Mouse (Mus musculus) CD8-positive naive resting alpha-beta T cell, adult 2 months (primary cell): ENCODE results near the gene Tex44.

Experiments used
- DNase-seq, 2 experiments: peaks; one replicate each; pipeline ENCODE4 v3.0.0; 2022; ENCODE audit warnings: low read depth in 2 of 2, low spot score in 2 of 2

The Tex44 gene

DNA sequence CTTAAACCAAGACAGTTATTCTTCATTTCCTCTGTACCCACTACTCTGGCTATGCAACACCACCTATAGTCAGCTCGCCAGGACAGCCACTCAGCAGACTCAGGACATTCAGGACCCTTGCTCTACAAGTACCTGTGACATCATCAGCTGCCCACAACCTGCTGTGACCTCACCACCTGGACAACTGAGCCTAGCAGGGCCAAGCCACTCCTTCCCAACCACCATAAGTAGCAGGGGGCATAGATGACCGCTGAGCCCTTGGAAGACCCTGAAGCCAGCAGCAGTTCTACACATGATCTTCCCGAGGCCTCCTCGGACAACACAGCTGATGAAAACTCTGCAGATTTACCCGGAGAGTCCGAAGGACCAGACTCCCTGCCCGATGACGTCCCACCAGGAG is at the start of gene Tex44, which contains the start of gene Nmur1:
TSS of gene Tex44 (plus strand) at position 202 of the 400 bp plus-strand sequence.
TSS of gene Nmur1 (minus strand) at position 101 of the 400 bp plus-strand sequence.
- no peak for DNase-seq

- DNase-seq, result no peak
These were observed 49.8 kb upstream of the Tex44 start for GRCm38 (mm10) chr1:86376354-86376753.

DNA sequence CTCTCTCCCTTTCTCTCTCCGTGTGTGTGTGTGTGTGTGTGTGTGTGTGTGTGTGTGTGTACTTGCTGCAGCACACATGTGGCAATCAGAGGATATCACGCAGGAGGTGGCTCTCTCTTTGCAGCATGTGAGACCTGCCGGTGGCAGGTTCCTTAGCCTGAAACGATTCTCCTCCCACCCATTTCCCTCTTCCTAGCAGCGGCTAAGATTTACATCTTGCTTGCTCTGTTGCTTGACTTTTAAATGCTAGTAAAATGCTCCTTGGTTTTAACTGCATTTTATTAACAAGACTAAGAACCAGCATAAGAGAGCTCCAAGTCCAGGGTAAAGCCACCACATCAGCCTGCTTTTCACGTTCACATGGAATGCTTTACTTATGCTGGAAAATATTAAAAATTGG is 47.5 kb upstream of the Tex44 start:
- DNase-seq, result no peak

- no peak for DNase-seq
These were observed 47.0 kb upstream of the Tex44 start for GRCm38 (mm10) chr1:86379161-86379569.

- peak; percentile 16 to 25 for DNase-seq
These were observed 45.1 kb upstream of the Tex44 start for GRCm38 (mm10) chr1:86381027-86381426.

GRCm38 (mm10) chr1:86389230-86389629 is 36.9 kb upstream of the Tex44 start:
- peak; percentile 73 to 74 for DNase-seq

- DNase-seq, result no peak
These were observed 34.7 kb upstream of the Tex44 start for GRCm38 (mm10) chr1:86391425-86391824.

- no peak for DNase-seq
These were observed 32.9 kb upstream of the Tex44 start for GRCm38 (mm10) chr1:86393219-86393618.

GRCm38 (mm10) chr1:86394246-86394645 is 31.9 kb upstream of the Tex44 start:
- DNase-seq, result no peak

- no peak for DNase-seq
These were observed 30.2 kb upstream of the Tex44 start for GRCm38 (mm10) chr1:86395897-86396296.

DNA sequence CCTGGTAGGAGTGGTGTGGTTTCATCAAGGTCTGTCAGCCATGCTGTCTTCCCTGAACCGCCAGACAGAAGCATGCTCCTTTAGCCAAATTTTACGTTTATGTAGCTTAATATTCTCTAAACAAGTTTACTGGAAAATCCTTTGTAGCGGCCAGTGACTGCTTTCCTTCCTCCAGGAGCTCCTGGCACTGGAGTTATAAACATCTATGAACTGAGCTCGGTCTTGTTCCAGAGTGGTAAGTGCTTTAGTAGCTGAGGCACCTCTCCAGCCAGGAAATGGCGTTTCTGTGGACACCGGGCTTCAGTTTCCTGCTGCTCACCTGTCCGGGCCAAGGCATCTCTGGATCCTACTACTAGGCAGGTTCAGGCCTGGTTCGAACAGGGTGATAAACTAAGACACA is 28.5 kb upstream of the Tex44 start:
- no peak for DNase-seq

DNA sequence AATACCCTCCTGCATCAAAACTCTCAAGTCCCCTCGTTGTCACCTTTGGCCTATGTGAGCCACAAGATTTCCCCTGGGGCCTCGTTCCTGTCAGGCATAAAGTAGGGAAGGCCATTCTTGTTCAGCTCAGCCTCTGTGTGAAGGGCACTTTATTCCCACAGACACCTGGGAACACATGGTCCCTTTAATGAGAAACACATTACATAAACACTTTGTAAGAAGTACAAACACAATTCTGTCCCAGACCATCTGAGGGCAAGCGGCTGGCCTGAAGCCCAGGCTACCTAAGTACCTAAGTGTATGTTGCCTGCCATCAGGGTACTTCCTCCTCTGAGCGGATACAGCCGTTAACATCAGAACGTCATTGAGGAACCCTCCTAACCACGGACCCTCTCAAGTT is 27.9 kb upstream of the Tex44 start:
- DNase-seq, result no peak

GRCm38 (mm10) chr1:86399322-86399721 is 26.8 kb upstream of the Tex44 start:
- no peak for DNase-seq

DNA sequence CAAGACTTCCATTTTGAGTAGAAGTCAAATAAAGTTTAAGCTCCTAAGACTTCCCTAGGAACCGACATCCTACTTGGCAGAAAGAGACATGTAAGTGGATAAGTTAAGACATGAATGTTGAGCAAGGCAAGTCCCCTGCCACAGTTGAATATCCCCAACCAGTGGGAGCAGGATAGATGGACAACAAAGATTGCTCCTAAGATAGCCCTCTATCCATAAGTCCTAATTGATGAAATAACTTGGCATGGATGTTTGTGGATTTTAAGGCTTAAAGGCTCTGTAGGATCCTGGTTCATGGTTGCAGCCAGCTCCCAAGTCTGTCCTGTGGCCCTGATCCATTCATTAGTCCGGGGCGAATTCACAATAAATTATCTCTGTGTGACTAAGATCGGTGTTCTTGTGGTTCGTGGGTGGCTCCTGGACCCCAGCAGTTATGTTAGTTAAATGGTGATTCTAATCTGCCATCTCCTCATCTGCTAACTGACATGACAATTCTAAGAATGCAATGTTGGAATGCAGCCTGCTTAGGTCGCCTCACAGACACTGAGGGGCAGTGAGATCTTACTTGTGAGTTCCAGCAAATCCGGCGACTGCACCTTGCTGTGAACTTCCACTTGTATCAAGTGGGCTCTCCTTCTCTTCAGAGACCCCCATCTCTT is 25.9 kb upstream of the Tex44 start:
- DNase-seq, result no peak

DNA sequence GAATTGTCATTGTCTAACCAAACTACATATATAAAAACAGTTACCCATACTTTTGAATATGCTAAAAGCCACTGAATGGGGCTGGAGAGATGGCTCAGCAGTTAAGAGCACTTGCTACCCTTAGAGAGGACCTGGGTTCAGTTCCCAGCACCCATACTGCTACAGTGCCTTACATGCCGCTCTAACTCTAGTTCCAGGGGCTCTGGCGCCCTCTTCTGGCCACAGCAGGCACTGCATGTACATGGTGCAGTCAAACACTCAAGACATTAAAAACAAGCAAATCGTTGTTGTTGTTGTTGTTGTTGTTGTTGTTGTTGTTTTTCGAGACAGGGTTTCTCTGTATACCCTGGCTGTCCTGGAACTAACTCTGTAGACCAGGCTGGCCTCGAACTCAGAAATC is 21.3 kb upstream of the Tex44 start:
- peak; percentile 17 to 52 for DNase-seq

GRCm38 (mm10) chr1:86406313-86406712 is 19.8 kb upstream of the Tex44 start:
- DNase-seq, result no peak

- peak in 1 of 2 experiments; percentile 9 for DNase-seq
These were observed 19.2 kb upstream of the Tex44 start for GRCm38 (mm10) chr1:86406914-86407313.

DNA sequence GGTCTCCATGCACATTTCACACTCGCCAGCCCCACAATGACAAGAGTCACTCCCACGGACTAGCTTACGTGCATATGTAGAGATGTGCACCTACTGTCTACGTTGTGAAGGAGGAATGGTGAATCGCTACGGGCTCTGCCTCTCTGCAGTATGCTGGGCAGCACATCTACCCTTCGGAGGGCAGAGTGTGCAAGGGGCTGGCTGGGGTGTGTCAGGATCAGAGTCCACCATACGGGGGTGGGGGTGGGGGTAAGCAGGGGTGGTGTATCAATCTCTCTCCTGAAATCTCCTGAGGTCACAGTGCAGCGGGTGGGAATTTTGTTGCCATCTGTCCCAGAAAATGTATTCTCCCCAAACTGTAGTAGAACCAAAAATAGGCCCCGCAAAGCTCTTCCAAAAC is 17.6 kb upstream of the Tex44 start:
- no peak for DNase-seq

- DNase-seq, result no peak
These were observed 16.7 kb upstream of the Tex44 start for GRCm38 (mm10) chr1:86409476-86409875.

DNA sequence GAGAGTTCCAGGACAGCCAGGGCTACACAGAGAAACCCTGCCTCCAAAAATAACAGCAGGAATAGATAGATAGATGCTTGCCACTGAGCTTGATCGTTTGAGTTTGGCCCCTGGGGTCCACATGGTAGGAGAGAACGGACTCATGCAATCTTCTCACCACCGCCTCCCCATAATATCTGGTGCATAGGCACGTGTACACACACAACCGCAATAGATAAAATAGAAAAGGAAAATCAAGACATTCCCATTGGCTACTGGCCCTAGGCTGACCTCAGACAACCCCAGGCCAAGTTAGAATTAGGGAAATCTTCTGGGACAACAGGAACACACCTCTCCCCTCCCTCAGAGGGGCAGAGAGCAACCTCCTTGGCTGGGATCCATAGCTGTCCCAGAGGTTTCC is 11.4 kb upstream of the Tex44 start:
- DNase-seq, result no peak

DNA sequence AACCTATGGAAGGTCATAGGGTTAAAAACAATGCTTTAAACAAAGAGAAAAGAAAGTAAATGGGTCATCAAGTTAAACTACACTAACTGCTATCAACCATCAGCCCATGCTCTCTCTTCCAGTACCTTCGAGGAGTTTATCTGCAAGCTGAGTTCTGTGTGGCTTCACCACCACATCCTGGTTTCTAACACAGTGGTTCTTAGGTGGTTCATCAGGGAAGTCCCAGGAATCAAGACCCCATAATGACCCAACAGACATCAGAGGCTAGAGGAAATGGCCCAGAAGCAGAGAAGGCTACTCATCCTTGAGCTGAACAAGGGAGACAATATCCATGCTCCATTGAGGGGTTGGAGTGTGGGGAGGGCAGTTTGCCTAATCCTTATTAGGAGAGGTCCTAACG is 11.0 kb upstream of the Tex44 start:
- peak; percentile 17 to 25 for DNase-seq

DNA sequence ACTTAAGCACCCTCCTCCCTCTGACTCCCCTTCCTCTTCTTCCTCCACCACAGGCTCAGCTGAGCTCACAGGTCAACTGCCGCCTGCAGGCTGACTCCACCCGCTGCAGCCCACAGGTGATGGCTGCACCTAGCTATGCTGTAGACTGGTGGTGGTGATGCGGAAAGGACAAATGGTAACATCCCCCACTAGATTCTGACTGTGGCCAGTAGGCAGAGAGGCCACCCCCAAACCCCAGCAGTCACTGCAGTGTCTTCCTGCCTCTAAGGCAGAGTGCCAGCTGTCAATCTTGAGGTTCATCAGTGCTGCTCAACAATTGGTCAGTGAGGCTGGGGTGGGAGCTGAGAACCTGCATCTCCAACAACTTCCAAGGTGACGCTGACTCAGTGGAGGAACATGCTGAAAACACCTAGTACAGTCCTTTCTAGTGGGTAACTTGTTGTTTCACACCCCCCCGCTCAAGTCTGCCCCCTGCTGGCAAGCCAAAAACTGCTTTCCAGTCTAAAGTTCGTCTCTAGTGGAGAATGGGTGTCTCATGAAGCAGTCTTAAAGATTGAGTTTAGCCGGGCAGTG is 10.4 kb upstream of the Tex44 start:
- peak; percentile 70 to 72 for DNase-seq

DNA sequence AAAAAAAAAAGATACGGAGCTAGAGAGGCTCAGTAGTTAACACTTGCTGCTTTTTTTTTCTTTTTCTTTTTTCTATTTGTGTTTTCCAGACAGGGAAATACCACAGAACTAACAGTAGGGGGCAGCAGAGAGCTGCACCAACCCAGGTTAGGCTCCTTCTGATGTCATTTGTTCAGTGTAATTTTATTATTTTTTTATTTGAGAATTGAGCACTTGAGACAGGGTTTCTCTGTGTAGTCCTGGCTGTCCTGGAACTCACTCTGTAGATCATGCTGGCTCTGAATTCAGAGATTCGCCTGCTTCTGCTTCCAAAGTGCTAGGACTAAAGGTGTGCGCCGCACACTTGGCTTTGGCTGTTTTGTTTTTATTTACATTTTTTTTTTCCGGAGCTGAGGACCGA is 9.8 kb upstream of the Tex44 start:
- no peak for DNase-seq
